Mouse (Mus musculus) stomach, postnatal 0 days (tissue): ENCODE measurements at regions not wholly inside any gene's neighbourhood (a gene's known extent, or its start where the extent isn't known, plus 50 kb on each side); places are given as distances from the start of the nearest gene placed in this dataset.

Experiments
- ATAC-seq: fragments of 200-750 bp; cut with Nextera tagmentation; 2 replicates; pipeline ENCODE4 v1.8.0; 2017; ENCODE audit not compliant: low FRiP score, low TSS enrichment
- DNase-seq: peaks from one replicate; pipeline ENCODE4 v3.0.0-alpha.2; 2016; ENCODE audit warnings: low spot score
- H3K27ac ChIP-seq: fragments of 300-500 bp; sonication (generic); replicated peaks from 2 replicates; pipeline ENCODE4 v1.5.1; 2014; ENCODE audit warnings: mild to moderate bottlenecking, control low read depth
- H3K27me3 ChIP-seq: fragments of 300-500 bp; sonication (generic); 2 replicates; pipeline ENCODE4 v1.6.1; 2014; ENCODE audit warnings: low read length; ENCODE audit not compliant: control insufficient read depth, insufficient read depth
- H3K36me3 ChIP-seq: fragments of 300-500 bp; sonication (generic); 2 replicates; pipeline ENCODE4 v1.6.1; 2014; ENCODE audit warnings: low read length, mixed read lengths; ENCODE audit not compliant: control insufficient read depth, insufficient read depth
- H3K4me1 ChIP-seq: fragments of 300-500 bp; sonication (generic); replicated peaks from 2 replicates; pipeline ENCODE4 v1.6.1; 2014; ENCODE audit warnings: antibody characterized with exemption; ENCODE audit not compliant: control insufficient read depth, insufficient read depth
- H3K4me2 ChIP-seq: fragments of 300-500 bp; sonication (generic); replicated peaks from 2 replicates; pipeline ENCODE4 v1.6.1; 2014; ENCODE audit warnings: low read depth, mild to moderate bottlenecking, control low read depth, moderate library complexity
- H3K4me3 ChIP-seq: fragments of 300-500 bp; sonication (generic); 2 replicates; pipeline ENCODE4 v1.5.1; 2014; ENCODE audit warnings: low read depth, low read length, control low read depth
- H3K9ac ChIP-seq: fragments of 300-500 bp; sonication (generic); 2 replicates; pipeline ENCODE4 v1.6.1; 2014; ENCODE audit warnings: mild to moderate bottlenecking, low read length, control low read depth, mixed read lengths
- H3K9me3 ChIP-seq: fragments of 300-500 bp; sonication (generic); 2 replicates; pipeline ENCODE4 v1.6.1; 2016; ENCODE audit warnings: low read length; ENCODE audit not compliant: control insufficient read depth
- CTCF ChIP-seq: IDR thresholded peaks from 2 replicates; pipeline ENCODE4 v1.5.1; 2016; ENCODE audit warnings: antibody characterized with exemption, low read depth, mild to moderate bottlenecking, moderate library complexity
- EP300 ChIP-seq: optimal IDR thresholded peaks from 2 replicates; pipeline ENCODE3; 2016; ENCODE audit warnings: antibody characterized with exemption
- WGBS: fragments of 180-500 bp; shearing (Covaris S2); extraction: QIAGEN DNeasy Blood & Tissue Kit; methylation state at CpG from one replicate; pipeline ENCODE4 v1.1.7; 2014; 5-methylcytosine and 5-hydroxymethylcytosine counted together

- 84% methylated on average over 2 of the region's 2 CpGs for WGBS
- TF ChIP-seq CTCF (no peak), EP300 (no peak)
- H3K9ac ChIP-seq = no peak overlapping the region
- no peak overlapping the region for H3K4me2 ChIP-seq
- no peaks in the 10 kb centered on the region for H3K27me3 ChIP-seq
- no peaks in the 10 kb centered on the region for H3K9me3 ChIP-seq
- H3K4me3 ChIP-seq = no peak overlapping the region
- H3K36me3 ChIP-seq = no peaks in the 10 kb centered on the region
- no peaks in the 10 kb centered on the region for H3K4me1 ChIP-seq
- no peak for DNase-seq
- H3K27ac ChIP-seq = no peak overlapping the region
- ATAC-seq = no peak
Measured at GRCm38 (mm10) chr1:18974860-18975439, 127.9 kb upstream of the Tfap2d start.

GRCm38 (mm10) chr1:18975500-18975899 lies 127.3 kb upstream of the Tfap2d start:
- no peak overlapping the region for H3K4me2 ChIP-seq
- H3K9ac ChIP-seq = no peak overlapping the region
- DNase-seq (no peak), ATAC-seq (no peak)
- no peaks in the 10 kb centered on the region for H3K36me3 ChIP-seq
- H3K27me3 ChIP-seq = no peaks in the 10 kb centered on the region
- 64% methylated on average over 2 of the region's 2 CpGs for WGBS
- H3K4me1 ChIP-seq = no peaks in the 10 kb centered on the region
- no peak overlapping the region for H3K4me3 ChIP-seq
- no peak overlapping the region for H3K27ac ChIP-seq
- no peak for TF ChIP-seq CTCF
- TF ChIP-seq EP300 = no peak
- H3K9me3 ChIP-seq = no peaks in the 10 kb centered on the region

- TF ChIP-seq CTCF (peak; percentile 64), EP300 (no peak)
- 43% methylated on average over 10 of the region's 10 CpGs for WGBS
- H3K27me3 ChIP-seq = no peaks in the 10 kb centered on the region
- H3K4me3 ChIP-seq = no peak overlapping the region
- no peaks in the 10 kb centered on the region for H3K9me3 ChIP-seq
- H3K4me1 ChIP-seq = no peaks in the 10 kb centered on the region
- ATAC-seq (no peak), DNase-seq (no peak)
- H3K9ac ChIP-seq = no peak overlapping the region
- H3K36me3 ChIP-seq = no peaks in the 10 kb centered on the region
- no peak overlapping the region for H3K4me2 ChIP-seq
- no peak overlapping the region for H3K27ac ChIP-seq
Measured at GRCm38 (mm10) chr1:18976705-18977309, 126.0 kb upstream of the Tfap2d start.

GRCm38 (mm10) chr1:18979141-18979540 lies 123.7 kb upstream of the Tfap2d start:
- Histone ChIP-seq H3K27me3 (no peaks in the 10 kb centered on the region), H3K9me3 (no peaks in the 10 kb centered on the region), H3K4me1 (no peaks in the 10 kb centered on the region), H3K4me2 (no peak overlapping the region), H3K4me3 (no peak overlapping the region), H3K36me3 (no peaks in the 10 kb centered on the region), H3K9ac (no peak overlapping the region), H3K27ac (no peak overlapping the region)
- TF ChIP-seq EP300 (no peak), CTCF (no peak)
- WGBS = 84% methylated on average over 2 of the region's 2 CpGs
- DNase-seq = no peak
- ATAC-seq = no peak

- 74% methylated on average over 1 of the region's 1 CpGs for WGBS
- H3K4me1 ChIP-seq = no peaks in the 10 kb centered on the region
- no peaks in the 10 kb centered on the region for H3K27me3 ChIP-seq
- H3K9me3 ChIP-seq = no peaks in the 10 kb centered on the region
- H3K4me2 ChIP-seq = no peak overlapping the region
- no peaks in the 10 kb centered on the region for H3K36me3 ChIP-seq
- no peak overlapping the region for H3K9ac ChIP-seq
- no peak for DNase-seq
- ATAC-seq = no peak
- no peak overlapping the region for H3K27ac ChIP-seq
- no peak for TF ChIP-seq EP300
- TF ChIP-seq CTCF = no peak
- H3K4me3 ChIP-seq = no peak overlapping the region
Measured at GRCm38 (mm10) chr1:19016778-19017177, 86.0 kb upstream of the Tfap2d start.
